Mouse (Mus musculus) hindbrain, embryonic 11.5 days (tissue): ENCODE measurements around the gene 2310033P09Rik. TPM values are rescaled to one million over a fixed set of nuclear protein-coding genes. Genes with fewer than 3 reads are reported as not detected.

Source experiments
- ATAC-seq: fragments of 200-750 bp; cut with Nextera tagmentation; 2 replicates; pipeline ENCODE4 v1.8.0; 2017; ENCODE audit warnings: mild to moderate bottlenecking, moderate TSS enrichment, moderate library complexity; ENCODE audit not compliant: low FRiP score
- DNase-seq: peaks from one replicate; pipeline ENCODE4 v3.0.0-alpha.2; 2015; ENCODE audit warnings: low spot score
- H3K27ac ChIP-seq: fragments of 300-500 bp; sonication (generic); 2 replicates; pipeline ENCODE4 v1.5.1; 2014; ENCODE audit warnings: mild to moderate bottlenecking, low read depth, low read length
- H3K27me3 ChIP-seq: fragments of 300-500 bp; sonication (generic); 2 replicates; pipeline ENCODE4 v1.6.1; 2014; ENCODE audit warnings: mild to moderate bottlenecking, low read length, moderate library complexity, mixed read lengths; ENCODE audit not compliant: control insufficient read depth, insufficient read depth
- H3K36me3 ChIP-seq: fragments of 300-500 bp; sonication (generic); 2 replicates; pipeline ENCODE4 v1.6.1; 2014; ENCODE audit warnings: mild to moderate bottlenecking, low read length, moderate library complexity, mixed read lengths; ENCODE audit not compliant: control insufficient read depth, insufficient read depth
- H3K4me1 ChIP-seq: fragments of 300-500 bp; sonication (generic); replicated peaks from 2 replicates; pipeline ENCODE4 v1.6.1; 2014; ENCODE audit warnings: low read length, mixed read lengths; ENCODE audit not compliant: control insufficient read depth, insufficient read depth
- H3K4me2 ChIP-seq: fragments of 300-500 bp; sonication (generic); replicated peaks from 2 replicates; pipeline ENCODE4 v1.6.1; 2014; ENCODE audit warnings: mild to moderate bottlenecking, low read depth, low read length
- H3K4me3 ChIP-seq: fragments of 300-500 bp; sonication (generic); 2 replicates; pipeline ENCODE4 v1.5.1; 2014; ENCODE audit warnings: low read depth, low read length
- H3K9ac ChIP-seq: fragments of 300-500 bp; sonication (generic); 2 replicates; pipeline ENCODE4 v1.6.1; 2014; ENCODE audit warnings: low read depth, low read length
- H3K9me3 ChIP-seq: fragments of 300-500 bp; sonication (generic); 2 replicates; pipeline ENCODE4 v1.6.1; 2016; ENCODE audit warnings: low read length; ENCODE audit not compliant: control insufficient read depth
- WGBS: fragments of 180-500 bp; shearing (Covaris S2); extraction: QIAGEN DNeasy Blood & Tissue Kit; methylation state at CpG from one replicate; pipeline ENCODE4 v1.1.7; 2014; 5-methylcytosine and 5-hydroxymethylcytosine counted together
- polyA plus RNA-seq: library from polyadenylated mRNA; unstranded; fragments of >200 nt; fragmentation: Nextera tagmentation; extraction: Ambion mirVana; gene quantifications from 2 replicates; pipeline ENCODE4 v1.2.1, GENCODE M21; 2014

2310033P09Rik gene
- polyA plus RNA-seq, 1 experiment from 2014 or later = 40.9 TPM

DNA sequence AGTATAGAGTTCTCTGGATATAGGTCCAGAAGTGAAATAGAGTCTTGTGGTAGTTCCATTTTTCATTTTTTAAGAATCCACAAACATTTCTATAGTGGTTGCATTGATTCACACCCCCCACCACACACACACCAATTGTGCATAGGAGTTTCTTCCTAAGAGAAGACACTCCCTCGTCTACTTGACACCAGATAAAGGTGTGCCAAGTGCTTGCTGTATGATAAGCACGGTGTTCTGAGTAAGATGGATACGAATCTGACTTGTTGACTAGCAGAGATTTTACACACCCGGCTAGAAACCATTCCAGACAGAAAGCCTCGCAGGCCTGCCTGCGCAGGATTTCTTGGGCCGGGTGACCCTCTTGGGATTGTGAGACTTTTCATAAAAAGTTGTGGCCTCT, 51.5 kb downstream of the 2310033P09Rik start:
- no peak overlapping the region for H3K27ac ChIP-seq
- H3K9me3 ChIP-seq = no peaks in the 10 kb centered on the region
- 87% methylated on average over 7 of the region's 7 CpGs for WGBS
- no peak for DNase-seq
- no peak overlapping the region for H3K4me3 ChIP-seq
- no peaks in the 10 kb centered on the region for H3K36me3 ChIP-seq
- no peak overlapping the region for H3K4me2 ChIP-seq
- no peak for ATAC-seq
- peaks cover 3% of the 10 kb centered on the region; the same call in 1 of the 2 replicates for H3K4me1 ChIP-seq
- peaks cover 15% of the 10 kb centered on the region for H3K27me3 ChIP-seq
- H3K9ac ChIP-seq = no peak overlapping the region

Other genes starting within 250 kb of the 2310033P09Rik start
- 15.7 and 18.2 TPM in 2 replicates for gene Trim11, start 230.2 kb upstream of the 2310033P09Rik start, polyA plus RNA-seq
- gene Obscn, start 71.9 kb upstream of the 2310033P09Rik start, polyA plus RNA-seq = 0.10 and 0.19 TPM in 2 replicates
- 2.0 and 2.6 TPM in 2 replicates for gene Iba57, start 44.6 kb upstream of the 2310033P09Rik start, polyA plus RNA-seq
- gene Gjc2, start 25.1 kb upstream of the 2310033P09Rik start, polyA plus RNA-seq = not detected in 2 replicates
- gene Guk1, start 16.1 kb upstream of the 2310033P09Rik start, polyA plus RNA-seq = 105 and 107 TPM in 2 replicates
- gene Mrpl55, start 5.8 kb upstream of the 2310033P09Rik start, polyA plus RNA-seq = 87.4 and 96.7 TPM in 2 replicates
- gene Arf1, start 19.9 kb downstream of the 2310033P09Rik start, polyA plus RNA-seq = 610 and 623 TPM in 2 replicates
- gene Wnt3a, start 82.4 kb downstream of the 2310033P09Rik start, polyA plus RNA-seq = 3.9 and 4.0 TPM in 2 replicates
- gene Wnt9a, start 98.6 kb downstream of the 2310033P09Rik start, polyA plus RNA-seq = 2.7 and 3.8 TPM in 2 replicates
- not detected in 2 replicates for gene Prss38, start 167.3 kb downstream of the 2310033P09Rik start, polyA plus RNA-seq
- gene Jmjd4, start 241.7 kb downstream of the 2310033P09Rik start, polyA plus RNA-seq = 12.2 and 13.0 TPM in 2 replicates
- gene Snap47, start 242.9 kb downstream of the 2310033P09Rik start, polyA plus RNA-seq = 183 and 195 TPM in 2 replicates